Mouse (Mus musculus) layer of hippocampus, postnatal 14 days (tissue): ENCODE data around the gene Tchp. TPM values are rescaled to one million over a fixed set of nuclear protein-coding genes. Genes with fewer than 3 reads are reported as not detected.

Experiments used
- DNase-seq, 2 experiments: peaks; one replicate each; pipeline ENCODE4 v3.0.0; 2021 to 2022; ENCODE audit warnings: low spot score in 2 of 2, mixed read lengths in 1 of 2
- total RNA-seq, 2 experiments: library from RNA; stranded (reverse); gene quantifications; 2 replicates each; pipeline ENCODE4 v1.2.3; 2021

Tchp gene
- total RNA-seq, 2 experiments from 2014 or later = 12.1 to 13.1 TPM

GRCm38 (mm10) chr5:114695775-114696174, 11.8 kb upstream of the Tchp start:
- no peak for DNase-seq

DNA sequence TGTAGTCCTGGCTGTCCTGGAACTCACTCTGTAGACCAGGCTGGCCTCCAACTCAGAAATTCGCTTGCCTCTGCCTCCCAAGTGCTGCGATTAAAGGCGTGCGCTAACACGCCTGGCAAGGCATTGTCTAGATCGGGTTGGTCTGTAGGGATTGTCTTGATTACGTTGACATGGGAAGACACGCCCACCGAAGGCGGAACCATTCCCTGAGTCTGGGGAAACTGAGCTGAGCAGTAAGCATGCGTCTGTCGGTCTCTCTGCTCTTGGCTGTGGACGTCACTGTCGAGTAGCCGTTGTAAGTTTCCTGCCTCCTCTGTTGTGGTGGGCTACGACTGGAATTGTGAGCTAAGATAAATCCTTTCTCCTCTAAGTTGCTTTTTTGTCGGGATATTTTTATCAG, 10.6 kb upstream of the Tchp start:
- no peak for DNase-seq

- DNase-seq = peak; percentile 87 to 96
Measured at GRCm38 (mm10) chr5:114698044-114698746, 9.4 kb upstream of the Tchp start.

DNA sequence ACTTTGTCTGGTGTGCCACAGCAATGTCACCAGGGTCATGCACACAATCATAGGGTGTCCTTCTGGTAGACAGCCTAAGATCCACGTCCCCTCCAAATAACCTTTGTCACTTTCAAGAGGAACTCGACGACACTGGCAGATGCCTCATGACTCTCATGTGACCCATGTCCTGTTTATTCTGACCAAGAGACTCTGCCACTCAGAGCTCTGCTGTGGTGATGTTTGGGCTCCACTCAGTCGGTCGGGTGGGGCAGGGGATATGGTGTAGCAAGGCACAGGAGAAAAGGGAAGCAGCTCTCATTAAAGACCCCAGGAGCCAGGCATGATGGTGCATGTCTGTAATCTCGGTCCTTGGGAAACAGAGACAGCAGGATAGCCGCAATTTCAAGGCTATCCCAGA, 8.5 kb upstream of the Tchp start:
- DNase-seq = no peak

GRCm38 (mm10) chr5:114702403-114703392, 4.9 kb upstream of the Tchp start:
- no peak for DNase-seq

DNA sequence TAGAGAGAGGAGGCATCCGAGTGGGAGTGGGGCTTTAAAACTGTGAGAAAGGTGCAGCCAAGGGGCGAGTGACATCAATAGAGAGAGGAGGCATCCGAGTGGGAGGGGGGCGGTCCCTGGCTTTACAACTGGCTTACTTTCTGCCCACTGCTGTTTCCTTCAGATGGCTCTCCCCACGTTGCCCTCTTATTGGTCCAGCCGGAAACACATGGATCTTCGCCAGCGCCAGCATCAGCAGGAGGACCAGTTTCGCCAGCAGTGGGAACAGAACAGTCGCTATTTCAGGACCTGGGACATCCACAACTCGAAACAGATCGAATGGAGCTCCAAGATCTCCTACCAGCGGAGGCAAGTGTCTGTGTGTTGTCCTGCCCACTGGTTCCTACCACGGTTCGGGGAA, 931 bp downstream of the Tchp start:
- no peak for DNase-seq

- no peak for DNase-seq
Measured at GRCm38 (mm10) chr5:114709357-114709756, 1.8 kb downstream of the Tchp start.

GRCm38 (mm10) chr5:114714551-114714950, 7.0 kb downstream of the Tchp start:
- no peak for DNase-seq

- no peak for DNase-seq
Measured at GRCm38 (mm10) chr5:114717292-114717691, 9.7 kb downstream of the Tchp start.

- no peak for DNase-seq
Measured at GRCm38 (mm10) chr5:114717937-114718336, 10.4 kb downstream of the Tchp start.

DNA sequence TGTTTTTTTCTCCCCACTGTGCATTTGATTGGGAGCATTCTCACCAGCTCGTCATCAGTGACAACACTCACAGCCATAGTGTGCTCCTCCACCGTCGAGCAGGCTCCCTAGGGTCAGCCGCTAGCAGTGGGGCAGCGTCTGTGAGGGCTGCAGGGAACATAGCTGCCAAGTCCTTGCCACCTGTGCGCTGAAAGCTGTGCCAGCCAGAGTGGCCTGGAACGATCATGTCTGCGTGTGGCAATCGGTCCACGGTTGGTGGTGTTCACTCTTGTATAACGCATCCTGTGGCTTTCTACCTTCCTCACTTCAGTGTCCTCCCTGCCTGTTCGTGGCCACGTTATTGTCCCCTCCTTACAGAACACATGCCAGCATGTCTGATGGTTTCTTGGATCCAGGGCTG, 10.9 kb downstream of the Tchp start:
- no peak for DNase-seq

DNA sequence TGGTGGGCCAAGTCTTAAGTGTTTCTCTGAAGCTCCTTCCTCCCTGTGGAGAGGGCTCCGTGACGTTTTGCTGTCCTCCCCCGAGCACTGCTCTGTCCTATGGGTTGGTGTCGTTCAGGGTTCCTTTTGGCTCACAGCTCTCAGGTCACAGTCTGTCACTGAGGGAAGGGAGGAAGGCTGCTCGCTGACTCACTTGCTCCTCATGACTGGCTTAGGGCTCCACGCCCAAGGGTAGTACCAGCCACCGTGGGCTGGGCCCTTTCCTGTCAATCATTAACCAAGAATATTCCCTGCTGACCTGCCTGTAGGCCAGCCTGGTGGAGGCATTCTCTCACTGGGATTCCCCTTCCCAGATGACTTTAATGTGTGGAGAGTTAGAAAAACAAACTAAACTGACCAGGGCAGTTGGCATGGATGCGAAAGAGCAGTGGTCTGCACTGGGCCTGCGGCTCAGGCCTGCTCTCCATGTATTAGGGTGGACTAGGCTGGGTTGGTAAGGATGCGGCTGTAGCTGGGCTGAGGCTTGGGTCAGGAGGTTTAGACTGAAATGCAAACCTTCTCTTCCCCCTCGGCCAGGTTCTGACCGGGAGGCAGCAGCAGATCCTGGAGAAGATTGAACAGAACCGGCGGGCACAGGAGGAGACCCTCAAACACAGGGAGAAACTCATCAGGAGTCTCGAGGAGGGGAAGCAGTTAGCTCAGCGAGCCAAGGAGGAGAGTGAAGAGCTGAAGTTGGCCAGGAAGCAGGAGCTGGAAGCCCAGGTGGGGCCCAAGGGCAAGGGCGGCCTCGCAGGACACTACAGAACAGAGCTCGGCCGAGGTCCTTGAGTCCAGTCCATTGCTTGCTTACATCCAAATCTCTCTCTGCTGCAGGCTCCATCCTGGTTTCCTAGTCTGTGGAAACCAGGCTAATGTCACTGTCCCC, 11.7 kb downstream of the Tchp start:
- no peak for DNase-seq

- no peak for DNase-seq
Measured at GRCm38 (mm10) chr5:114719928-114720270, 12.3 kb downstream of the Tchp start.

GRCm38 (mm10) chr5:114720784-114721183, 13.2 kb downstream of the Tchp start:
- no peak for DNase-seq

DNA sequence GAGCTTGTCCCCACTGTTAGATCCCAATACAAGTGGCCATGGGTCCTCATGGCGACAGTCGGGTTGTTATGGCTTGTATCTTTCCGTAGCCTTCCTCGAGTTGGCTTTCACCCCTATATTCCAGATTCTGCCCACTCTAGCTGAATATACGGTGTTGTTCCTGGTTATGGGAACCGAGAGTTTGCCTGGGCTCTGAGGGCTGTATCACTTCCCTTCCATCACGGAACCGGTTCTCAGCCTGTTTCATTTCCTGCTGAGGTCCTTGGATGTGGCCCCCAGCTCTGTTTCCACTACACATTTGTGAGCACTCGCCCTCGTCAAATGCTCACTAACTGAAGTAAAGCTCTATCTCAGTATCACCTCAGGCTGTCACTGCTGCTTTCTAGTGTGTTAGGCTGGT, 14.4 kb downstream of the Tchp start:
- no peak for DNase-seq

- no peak for DNase-seq
Measured at GRCm38 (mm10) chr5:114722846-114723245, 15.3 kb downstream of the Tchp start.

GRCm38 (mm10) chr5:114728160-114728559, 20.6 kb downstream of the Tchp start:
- no peak for DNase-seq

GRCm38 (mm10) chr5:114730129-114730528, 22.6 kb downstream of the Tchp start:
- DNase-seq = no peak

DNA sequence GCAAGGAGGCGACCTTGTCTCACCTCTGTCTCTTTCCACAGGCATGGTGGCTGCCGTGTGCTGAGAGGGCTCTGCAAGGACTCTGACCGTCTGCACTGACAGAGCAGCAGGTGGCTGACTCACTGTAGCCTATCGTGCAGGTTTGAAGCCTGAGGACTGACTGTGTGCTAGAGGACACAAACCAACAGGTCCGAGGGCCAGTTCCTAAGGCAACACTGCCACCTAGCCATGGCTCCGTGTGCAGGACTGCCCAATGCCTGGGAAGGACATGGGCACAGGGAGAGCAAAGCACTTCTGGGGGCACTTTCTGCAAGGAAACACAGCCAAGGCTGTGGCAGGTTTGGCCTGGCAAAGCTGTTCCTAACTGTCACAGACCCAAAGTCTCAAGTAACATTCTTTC, 23.9 kb downstream of the Tchp start:
- DNase-seq = no peak

DNA sequence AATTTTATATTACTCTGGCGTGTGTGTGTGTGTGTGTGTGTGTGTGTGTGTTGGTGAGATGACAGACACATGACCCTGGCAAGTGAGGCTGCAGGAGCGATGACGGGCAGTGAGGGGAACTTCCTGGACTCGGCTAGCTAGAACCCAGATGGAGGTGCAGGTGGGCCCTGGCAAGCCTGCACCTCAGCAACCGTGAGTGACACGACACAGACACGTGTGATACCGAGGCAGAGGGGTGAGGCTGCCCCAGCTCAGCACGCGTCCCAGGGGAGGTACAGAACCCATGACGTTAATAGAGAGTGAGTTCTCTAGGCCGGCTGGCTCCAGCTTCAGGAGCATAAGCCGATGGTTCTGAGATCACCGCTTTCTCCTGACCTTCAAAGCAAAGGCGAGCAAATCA, 24.4 kb downstream of the Tchp start:
- no peak for DNase-seq

GRCm38 (mm10) chr5:114733606-114734005, 26.0 kb downstream of the Tchp start:
- no peak for DNase-seq
